Mouse (Mus musculus) neural tube, embryonic 14.5 days (tissue): ENCODE measurements around the gene Myo9a. TPM values are rescaled to one million over a fixed set of nuclear protein-coding genes. Genes with fewer than 3 reads are reported as not detected.

Experiments used
- ATAC-seq: fragments of 200-750 bp; cut with Nextera tagmentation; 2 replicates; pipeline ENCODE4 v1.8.0; 2017; ENCODE audit warnings: low read depth, mild to moderate bottlenecking, moderate TSS enrichment, moderate library complexity
- H3K27ac ChIP-seq: fragments of 300-500 bp; sonication (generic); 2 replicates; pipeline ENCODE4 v1.5.1; 2014; ENCODE audit warnings: low read depth, mild to moderate bottlenecking, control low read depth, low read length, moderate library complexity, mixed read lengths
- H3K27me3 ChIP-seq: fragments of 300-500 bp; sonication (generic); 2 replicates; pipeline ENCODE4 v1.6.1; 2014; ENCODE audit warnings: low read length; ENCODE audit not compliant: control insufficient read depth, insufficient read depth
- H3K36me3 ChIP-seq: fragments of 300-500 bp; sonication (generic); 2 replicates; pipeline ENCODE4 v1.6.1; 2014; ENCODE audit warnings: low read length, mixed read lengths; ENCODE audit not compliant: control insufficient read depth, insufficient read depth
- H3K4me1 ChIP-seq: fragments of 300-500 bp; sonication (generic); 2 replicates; pipeline ENCODE4 v1.6.1; 2014; ENCODE audit warnings: low read length; ENCODE audit not compliant: control insufficient read depth, insufficient read depth
- H3K4me2 ChIP-seq: fragments of 300-500 bp; sonication (generic); 2 replicates; pipeline ENCODE4 v1.6.1; 2014; ENCODE audit warnings: mild to moderate bottlenecking, low read depth, low read length, control low read depth
- H3K4me3 ChIP-seq: fragments of 300-500 bp; sonication (generic); 2 replicates; pipeline ENCODE4 v1.5.1; 2014; ENCODE audit warnings: low read depth, low read length, control low read depth, mixed read lengths
- H3K9ac ChIP-seq: fragments of 300-500 bp; sonication (generic); replicated peaks from 2 replicates; pipeline ENCODE4 v1.6.1; 2014; ENCODE audit warnings: low read depth, mild to moderate bottlenecking, control low read depth, low read length, mixed read lengths
- H3K9me3 ChIP-seq: fragments of 300-500 bp; sonication (generic); 2 replicates; pipeline ENCODE4 v1.6.1; 2016; ENCODE audit warnings: low read length; ENCODE audit not compliant: control insufficient read depth
- WGBS: fragments of 180-500 bp; shearing (Covaris S2); extraction: QIAGEN DNeasy Blood & Tissue Kit; methylation state at CpG from one replicate; pipeline ENCODE4 v1.1.7; 2014; 5-methylcytosine and 5-hydroxymethylcytosine counted together
- polyA plus RNA-seq: library from polyadenylated mRNA; unstranded; fragments of >200 nt; fragmentation: Nextera tagmentation; extraction: Ambion mirVana; gene quantifications from 2 replicates; pipeline ENCODE4 v1.2.1, GENCODE M21; 2014

The Myo9a gene
- polyA plus RNA-seq, 1 experiment from 2014 or later = 37.9 TPM

- H3K4me2 ChIP-seq = no peak overlapping the region
- no peak overlapping the region for H3K27ac ChIP-seq
- H3K4me1 ChIP-seq = no peaks in the 10 kb centered on the region
- WGBS = 74% methylated on average over 9 of the region's 9 CpGs
- H3K36me3 ChIP-seq = no peaks in the 10 kb centered on the region
- no peak for ATAC-seq
- H3K4me3 ChIP-seq = no peak overlapping the region
- no peaks in the 10 kb centered on the region for H3K9me3 ChIP-seq
- H3K27me3 ChIP-seq = no peaks in the 10 kb centered on the region
- H3K9ac ChIP-seq = no peak overlapping the region
Measured at GRCm38 (mm10) chr9:59941885-59942350, 191.2 kb downstream of the Myo9a start.

- H3K9me3 ChIP-seq = no peaks in the 10 kb centered on the region
- H3K27me3 ChIP-seq = no peaks in the 10 kb centered on the region
- WGBS = 45% methylated on average over 5 of the region's 5 CpGs
- no peak overlapping the region for H3K9ac ChIP-seq
- no peaks in the 10 kb centered on the region for H3K36me3 ChIP-seq
- no peak overlapping the region for H3K4me3 ChIP-seq
- H3K4me2 ChIP-seq = no peak overlapping the region
- ATAC-seq = no peak
- H3K27ac ChIP-seq = no peak overlapping the region
- no peaks in the 10 kb centered on the region for H3K4me1 ChIP-seq
Measured at GRCm38 (mm10) chr9:59942501-59943085, 191.9 kb downstream of the Myo9a start.

DNA sequence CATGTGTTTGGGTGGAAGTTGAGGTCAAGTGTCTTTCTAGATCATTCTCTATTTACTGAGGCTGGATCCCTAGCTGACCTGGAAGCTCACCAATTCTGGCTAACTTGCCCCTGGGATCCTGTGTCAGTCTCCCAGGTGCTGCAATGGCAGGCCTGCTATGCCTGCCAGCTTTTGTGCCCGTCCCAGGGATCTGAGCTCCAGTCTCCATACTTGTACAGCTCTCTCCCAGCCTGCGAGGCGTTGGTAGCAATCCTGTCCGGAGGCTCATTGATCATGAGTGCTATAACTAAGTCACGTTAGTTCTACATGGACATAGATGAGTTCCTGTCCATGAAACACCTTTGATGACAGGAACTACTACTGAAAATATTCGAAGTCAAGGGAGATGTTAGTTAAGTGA, 193.1 kb downstream of the Myo9a start:
- ATAC-seq = no peak
- Histone ChIP-seq H3K9me3 (no peaks in the 10 kb centered on the region), H3K9ac (no peak overlapping the region), H3K4me3 (no peak overlapping the region), H3K4me1 (no peaks in the 10 kb centered on the region), H3K36me3 (no peaks in the 10 kb centered on the region), H3K27me3 (no peaks in the 10 kb centered on the region), H3K27ac (no peak overlapping the region), H3K4me2 (no peak overlapping the region)
- WGBS = 89% methylated on average over 6 of the region's 6 CpGs

DNA sequence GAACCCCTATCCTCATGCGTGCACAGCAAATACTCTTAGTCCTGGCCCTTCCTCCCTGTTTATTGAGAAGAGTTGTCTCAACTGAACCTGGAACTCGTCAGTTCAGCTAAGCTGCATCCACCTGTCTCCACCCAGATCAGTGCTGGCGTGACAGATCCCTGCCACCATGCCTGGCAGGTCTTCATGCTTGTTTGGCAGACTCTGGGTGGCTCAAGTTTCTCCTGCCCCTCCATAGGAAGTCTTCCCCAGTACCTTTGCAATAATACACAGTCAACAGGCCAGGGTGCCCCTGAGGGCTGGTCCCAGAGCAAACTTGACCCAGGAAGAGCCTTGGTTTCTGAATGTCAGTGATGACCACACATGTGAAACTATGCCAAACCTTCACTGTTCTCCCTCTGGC, 194.5 kb downstream of the Myo9a start:
- Histone ChIP-seq H3K9ac (no peak overlapping the region), H3K27ac (no peak overlapping the region), H3K4me2 (no peak overlapping the region), H3K9me3 (no peaks in the 10 kb centered on the region), H3K27me3 (no peaks in the 10 kb centered on the region), H3K4me1 (no peaks in the 10 kb centered on the region), H3K4me3 (no peak overlapping the region), H3K36me3 (no peaks in the 10 kb centered on the region)
- no peak for ATAC-seq
- 84% methylated on average over 3 of the region's 3 CpGs for WGBS

DNA sequence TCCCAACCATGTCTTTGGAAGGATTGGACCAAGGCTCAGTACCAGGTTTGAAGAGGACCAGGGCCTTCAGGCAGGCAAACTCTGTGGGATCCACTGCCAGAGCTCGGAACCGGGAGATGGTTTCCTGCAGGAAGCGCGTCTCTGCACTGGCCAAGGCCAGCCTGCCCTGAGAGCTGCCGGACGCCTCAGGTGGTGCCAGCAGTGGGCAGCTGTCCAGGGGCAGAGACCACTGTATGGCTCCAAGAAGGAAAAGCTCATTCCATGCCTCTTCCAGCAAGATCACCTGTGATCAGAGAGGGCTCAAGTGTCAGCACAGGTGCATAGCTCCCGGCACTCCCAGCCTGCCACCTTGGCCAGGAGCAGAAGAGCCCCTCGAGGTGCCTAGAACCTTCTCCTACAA, 196.6 kb downstream of the Myo9a start:
- H3K9ac ChIP-seq = no peak overlapping the region
- H3K9me3 ChIP-seq = no peaks in the 10 kb centered on the region
- H3K36me3 ChIP-seq = no peaks in the 10 kb centered on the region
- no peak overlapping the region for H3K27ac ChIP-seq
- no peak for ATAC-seq
- no peaks in the 10 kb centered on the region for H3K27me3 ChIP-seq
- WGBS = 90% methylated on average over 8 of the region's 8 CpGs
- no peaks in the 10 kb centered on the region for H3K4me1 ChIP-seq
- H3K4me2 ChIP-seq = no peak overlapping the region
- no peak overlapping the region for H3K4me3 ChIP-seq

- 65% methylated on average over 8 of the region's 8 CpGs for WGBS
- Histone ChIP-seq H3K4me1 (no peaks in the 10 kb centered on the region), H3K4me3 (no peak overlapping the region), H3K9ac (no peak overlapping the region), H3K9me3 (no peaks in the 10 kb centered on the region), H3K27me3 (no peaks in the 10 kb centered on the region), H3K4me2 (no peak overlapping the region), H3K27ac (no peak overlapping the region), H3K36me3 (no peaks in the 10 kb centered on the region)
- ATAC-seq = no peak
Measured at GRCm38 (mm10) chr9:59948226-59948625, 197.5 kb downstream of the Myo9a start.

- no peaks in the 10 kb centered on the region for H3K4me1 ChIP-seq
- ATAC-seq = no peak
- H3K27ac ChIP-seq = no peak overlapping the region
- H3K4me3 ChIP-seq = no peak overlapping the region
- no peaks in the 10 kb centered on the region for H3K27me3 ChIP-seq
- H3K9ac ChIP-seq = no peak overlapping the region
- H3K4me2 ChIP-seq = no peak overlapping the region
- 89% methylated on average over 17 of the region's 17 CpGs for WGBS
- H3K36me3 ChIP-seq = no peaks in the 10 kb centered on the region
- H3K9me3 ChIP-seq = no peaks in the 10 kb centered on the region
Measured at GRCm38 (mm10) chr9:59948691-59949250, 198.1 kb downstream of the Myo9a start.

DNA sequence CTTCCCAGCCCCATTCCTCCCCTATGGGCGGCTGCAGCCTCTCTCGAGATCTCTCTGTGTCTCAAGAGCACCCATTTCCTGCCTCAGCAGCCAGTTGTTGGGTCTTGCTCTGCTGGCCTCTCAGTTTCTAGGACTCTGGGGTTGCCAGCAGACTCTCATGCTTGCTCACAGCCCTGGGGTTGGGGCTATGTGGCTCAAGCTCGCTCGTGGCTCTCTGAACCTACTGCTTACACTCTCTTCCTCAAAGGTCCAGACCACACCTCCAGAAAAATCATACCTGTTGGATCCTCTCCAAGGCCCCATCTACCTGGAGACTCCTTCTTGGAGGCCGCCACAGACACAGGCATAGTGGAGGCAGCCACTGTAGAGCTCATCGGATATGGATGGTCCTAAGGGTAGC, 198.8 kb downstream of the Myo9a start:
- H3K36me3 ChIP-seq = no peaks in the 10 kb centered on the region
- H3K27ac ChIP-seq = no peak overlapping the region
- no peak for ATAC-seq
- no peak overlapping the region for H3K4me3 ChIP-seq
- WGBS = 88% methylated on average over 6 of the region's 6 CpGs
- H3K4me2 ChIP-seq = no peak overlapping the region
- no peaks in the 10 kb centered on the region for H3K9me3 ChIP-seq
- no peaks in the 10 kb centered on the region for H3K27me3 ChIP-seq
- no peak overlapping the region for H3K9ac ChIP-seq
- H3K4me1 ChIP-seq = no peaks in the 10 kb centered on the region

DNA sequence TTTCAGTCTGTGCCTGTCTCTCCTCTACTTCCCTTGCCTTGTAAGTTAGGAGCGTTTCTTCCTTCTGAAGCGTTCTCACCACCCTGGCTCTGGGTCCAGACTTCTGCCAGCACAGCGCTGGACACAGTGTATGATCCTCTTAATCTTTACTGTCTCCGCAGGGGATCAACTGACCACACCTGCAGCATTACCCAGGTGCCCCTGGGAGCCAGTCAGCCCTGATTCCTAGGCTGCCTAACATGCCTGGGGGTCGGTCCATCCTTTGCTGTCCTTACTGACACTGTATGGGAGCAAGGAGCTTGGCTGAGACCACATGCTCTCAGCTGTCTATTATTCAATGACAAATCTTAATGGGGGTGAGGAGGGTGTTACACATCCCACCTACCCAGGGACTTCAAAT, 199.3 kb downstream of the Myo9a start:
- H3K9ac ChIP-seq = no peak overlapping the region
- no peaks in the 10 kb centered on the region for H3K9me3 ChIP-seq
- 93% methylated on average over 5 of the region's 5 CpGs for WGBS
- no peaks in the 10 kb centered on the region for H3K36me3 ChIP-seq
- H3K4me1 ChIP-seq = no peaks in the 10 kb centered on the region
- no peak overlapping the region for H3K4me3 ChIP-seq
- H3K27ac ChIP-seq = no peak overlapping the region
- H3K27me3 ChIP-seq = no peaks in the 10 kb centered on the region
- H3K4me2 ChIP-seq = no peak overlapping the region
- no peak for ATAC-seq
